Mouse (Mus musculus) liver, adult 2 months (tissue): ENCODE data around the gene Spred1.

Experiments used
- CTCF ChIP-seq: fragments of 200-500 bp; IDR thresholded peaks from 2 replicates; pipeline ENCODE4 v1.5.1; 2011; ENCODE audit warnings: low read depth, low read length, control low read depth
- POLR2A ChIP-seq: fragments of 200-500 bp; IDR thresholded peaks from 2 replicates; pipeline ENCODE4 v1.6.1; 2011; ENCODE audit warnings: low read length, control low read depth; ENCODE audit not compliant: insufficient read depth; ENCODE audit errors: extremely low read depth

DNA sequence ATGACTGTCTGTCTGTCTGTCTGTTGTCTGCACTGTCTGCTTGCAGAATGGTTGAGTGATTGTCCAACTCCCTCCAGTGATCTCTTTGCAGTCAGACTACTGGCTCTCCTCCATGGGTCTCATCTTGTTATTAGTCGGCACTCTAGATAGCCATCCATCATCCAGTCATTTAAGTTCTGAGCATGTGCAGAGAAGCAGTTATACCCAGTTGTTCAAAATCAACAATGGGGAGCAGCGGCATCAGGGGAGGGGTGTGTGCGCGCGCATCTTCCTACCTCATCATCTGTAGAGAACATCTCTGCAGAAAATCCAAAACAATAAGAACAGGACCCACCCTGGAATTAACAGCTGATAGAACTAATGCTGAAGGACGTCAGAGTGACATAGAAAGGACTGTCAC is 83.9 kb downstream of the Spred1 start:
- TF ChIP-seq CTCF (no peak), POLR2A (no peak)
